Mouse (Mus musculus): Measurements from ENCODE around the gene Scn11a. TPM values are rescaled to one million over a fixed set of nuclear protein-coding genes. Genes with fewer than 3 reads are reported as not detected.

Scn11a gene
- total and polyA plus RNA-seq, 3 experiments = under 0.01 TPM; not detected in 2

- DNase-seq (ENCODE audit: low spot score) (no peak), ATAC-seq (ENCODE audit: extremely low read depth, insufficient number of reproducible peaks, low FRiP score, poor library complexity, severe bottlenecking) (no peak)
- no peak for TF ChIP-seq CTCF (IDR thresholded peaks at IDR 0.05; ENCODE audit: low read depth, low read length)
- TF ChIP-seq GATA1 (IDR thresholded peaks at IDR 0.05; ENCODE audit: borderline replicate concordance, low read length) = no peak
- TF ChIP-seq GATA2 (IDR thresholded peaks at IDR 0.05; ENCODE audit: borderline replicate concordance, low read depth, low read length) = no peak
- TF ChIP-seq TAL1 (conservative IDR thresholded peaks at IDR 0.05; ENCODE audit: low read depth, low read length) = no peak
- no peak for TF ChIP-seq POLR2AphosphoS5 (IDR thresholded peaks at IDR 0.05; ENCODE audit: insufficient replicate concordance, low read depth, low read length)
- H3K36me3 ChIP-seq (replicated peaks) = no peaks in the 10 kb centered on the region
- H3K27me3 ChIP-seq (ENCODE audit: insufficient read depth, low read length) = no peaks in the 10 kb centered on the region
- no peaks in the 10 kb centered on the region for H3K4me1 ChIP-seq (ENCODE audit: insufficient read depth, low read depth, low read length)
- no peak overlapping the region for H3K4me3 ChIP-seq (ENCODE audit: low read depth, low read length)
- peaks cover 75% of the 10 kb centered on the region for H3K9me3 ChIP-seq (replicated peaks)
Measured at GRCm38 (mm10) chr9:119749112-119749511, 76.1 kb downstream of the Scn11a start.

- Histone ChIP-seq H3K27me3 (ENCODE audit: insufficient read depth, low read length) (no peaks in the 10 kb centered on the region), H3K4me1 (ENCODE audit: insufficient read depth, low read depth, low read length) (no peaks in the 10 kb centered on the region), H3K4me3 (ENCODE audit: low read depth, low read length) (no peak overlapping the region), H3K36me3 (replicated peaks) (no peaks in the 10 kb centered on the region), H3K9me3 (replicated peaks) (peaks cover 66% of the 10 kb centered on the region)
- no peak for ATAC-seq (ENCODE audit: extremely low read depth, insufficient number of reproducible peaks, low FRiP score, poor library complexity, severe bottlenecking)
- TF ChIP-seq TAL1 (conservative IDR thresholded peaks at IDR 0.05; ENCODE audit: low read depth, low read length) (no peak), GATA2 (IDR thresholded peaks at IDR 0.05; ENCODE audit: borderline replicate concordance, low read depth, low read length) (no peak), GATA1 (IDR thresholded peaks at IDR 0.05; ENCODE audit: borderline replicate concordance, low read length) (no peak), POLR2AphosphoS5 (IDR thresholded peaks at IDR 0.05; ENCODE audit: insufficient replicate concordance, low read depth, low read length) (no peak), CTCF (IDR thresholded peaks at IDR 0.05; ENCODE audit: low read depth, low read length) (no peak)
- DNase-seq (ENCODE audit: low spot score) = no peak
Measured at GRCm38 (mm10) chr9:119743900-119744299, 81.4 kb downstream of the Scn11a start.

- no peaks in the 10 kb centered on the region for H3K27me3 ChIP-seq (ENCODE audit: insufficient read depth, low read length)
Measured at GRCm38 (mm10) chr9:119743312-119743711, 81.9 kb downstream of the Scn11a start.

GRCm38 (mm10) chr9:119741101-119741786 is 84.0 kb downstream of the Scn11a start:
- TF ChIP-seq GATA2 (IDR thresholded peaks at IDR 0.05; ENCODE audit: borderline replicate concordance, low read depth, low read length) = no peak
- TF ChIP-seq GATA1 (IDR thresholded peaks at IDR 0.05; ENCODE audit: borderline replicate concordance, low read length) = no peak
- TF ChIP-seq CTCF (IDR thresholded peaks at IDR 0.05; ENCODE audit: low read depth, low read length) = no peak
- no peak for TF ChIP-seq TAL1 (conservative IDR thresholded peaks at IDR 0.05; ENCODE audit: low read depth, low read length)
- no peak for TF ChIP-seq POLR2AphosphoS5 (IDR thresholded peaks at IDR 0.05; ENCODE audit: insufficient replicate concordance, low read depth, low read length)
- no peaks in the 10 kb centered on the region for H3K36me3 ChIP-seq (replicated peaks)
- H3K4me1 ChIP-seq (ENCODE audit: insufficient read depth, low read depth, low read length) = no peaks in the 10 kb centered on the region
- H3K4me3 ChIP-seq (ENCODE audit: low read depth, low read length) = no peak overlapping the region
- H3K9me3 ChIP-seq (replicated peaks) = peaks cover 69% of the 10 kb centered on the region
- no peaks in the 10 kb centered on the region for H3K27me3 ChIP-seq (ENCODE audit: insufficient read depth, low read length)
- ATAC-seq (ENCODE audit: extremely low read depth, insufficient number of reproducible peaks, low FRiP score, poor library complexity, severe bottlenecking) (no peak), DNase-seq (ENCODE audit: low spot score) (no peak)

More at GRCm38 (mm10) chr9:119743312-119743711, 81.9 kb downstream of the Scn11a start:
- no peak for ATAC-seq (ENCODE audit: extremely low read depth, insufficient number of reproducible peaks, low FRiP score, poor library complexity, severe bottlenecking)
- no peak overlapping the region for H3K4me3 ChIP-seq (ENCODE audit: low read depth, low read length)
- TF ChIP-seq GATA1 (IDR thresholded peaks at IDR 0.05; ENCODE audit: borderline replicate concordance, low read length) (no peak), TAL1 (conservative IDR thresholded peaks at IDR 0.05; ENCODE audit: low read depth, low read length) (no peak), CTCF (IDR thresholded peaks at IDR 0.05; ENCODE audit: low read depth, low read length) (no peak), POLR2AphosphoS5 (IDR thresholded peaks at IDR 0.05; ENCODE audit: insufficient replicate concordance, low read depth, low read length) (no peak), GATA2 (IDR thresholded peaks at IDR 0.05; ENCODE audit: borderline replicate concordance, low read depth, low read length) (no peak)
- no peaks in the 10 kb centered on the region for H3K36me3 ChIP-seq (replicated peaks)
- DNase-seq (ENCODE audit: low spot score) = no peak
- peaks cover 66% of the 10 kb centered on the region for H3K9me3 ChIP-seq (replicated peaks)
- H3K4me1 ChIP-seq (ENCODE audit: insufficient read depth, low read depth, low read length) = no peaks in the 10 kb centered on the region

- H3K27me3 ChIP-seq (ENCODE audit: insufficient read depth, low read length) = no peaks in the 10 kb centered on the region
- DNase-seq (ENCODE audit: low spot score) = no peak
- H3K36me3 ChIP-seq (replicated peaks) = no peaks in the 10 kb centered on the region
- no peak overlapping the region for H3K4me3 ChIP-seq (ENCODE audit: low read depth, low read length)
- TF ChIP-seq GATA2 (IDR thresholded peaks at IDR 0.05; ENCODE audit: borderline replicate concordance, low read depth, low read length) = no peak
- no peak for TF ChIP-seq TAL1 (conservative IDR thresholded peaks at IDR 0.05; ENCODE audit: low read depth, low read length)
- TF ChIP-seq POLR2AphosphoS5 (IDR thresholded peaks at IDR 0.05; ENCODE audit: insufficient replicate concordance, low read depth, low read length) = no peak
- H3K4me1 ChIP-seq (ENCODE audit: insufficient read depth, low read depth, low read length) = no peaks in the 10 kb centered on the region
- ATAC-seq (ENCODE audit: extremely low read depth, insufficient number of reproducible peaks, low FRiP score, poor library complexity, severe bottlenecking) = no peak
- peaks cover 79% of the 10 kb centered on the region for H3K9me3 ChIP-seq (replicated peaks)
Measured at GRCm38 (mm10) chr9:119728412-119729097, 96.7 kb downstream of the Scn11a start.

- no peak for DNase-seq (ENCODE audit: low spot score)
- no peak for ATAC-seq (ENCODE audit: extremely low read depth, insufficient number of reproducible peaks, low FRiP score, poor library complexity, severe bottlenecking)
- H3K27me3 ChIP-seq (ENCODE audit: insufficient read depth, low read length) = no peaks in the 10 kb centered on the region
- TF ChIP-seq CTCF (IDR thresholded peaks at IDR 0.05; ENCODE audit: low read depth, low read length) (no peak), POLR2AphosphoS5 (IDR thresholded peaks at IDR 0.05; ENCODE audit: insufficient replicate concordance, low read depth, low read length) (no peak)
- H3K9me3 ChIP-seq (replicated peaks) = peaks cover 88% of the 10 kb centered on the region
- H3K4me1 ChIP-seq (ENCODE audit: insufficient read depth, low read depth, low read length) = no peaks in the 10 kb centered on the region
- H3K36me3 ChIP-seq (replicated peaks) = no peaks in the 10 kb centered on the region
- H3K4me3 ChIP-seq (ENCODE audit: low read depth, low read length) = no peak overlapping the region
Measured at GRCm38 (mm10) chr9:119726990-119727389, 98.3 kb downstream of the Scn11a start.
